Mouse (Mus musculus) inflammation-experienced regulatory T-cells, adult 6 months (primary cell): ENCODE measurements at regions not wholly inside any gene's neighbourhood (a gene's known extent, or its start where the extent isn't known, plus 50 kb on each side); places are given as distances from the start of the nearest gene placed in this dataset.
"Not testable (repeated sequence)": the region's sequence is repeated elsewhere in the genome, so short reads cannot be mapped to it uniquely, and the experiment has no call there.

Experiments
- ATAC-seq: one replicate; pipeline ENCODE4 v1.8.0; 2017

DNA sequence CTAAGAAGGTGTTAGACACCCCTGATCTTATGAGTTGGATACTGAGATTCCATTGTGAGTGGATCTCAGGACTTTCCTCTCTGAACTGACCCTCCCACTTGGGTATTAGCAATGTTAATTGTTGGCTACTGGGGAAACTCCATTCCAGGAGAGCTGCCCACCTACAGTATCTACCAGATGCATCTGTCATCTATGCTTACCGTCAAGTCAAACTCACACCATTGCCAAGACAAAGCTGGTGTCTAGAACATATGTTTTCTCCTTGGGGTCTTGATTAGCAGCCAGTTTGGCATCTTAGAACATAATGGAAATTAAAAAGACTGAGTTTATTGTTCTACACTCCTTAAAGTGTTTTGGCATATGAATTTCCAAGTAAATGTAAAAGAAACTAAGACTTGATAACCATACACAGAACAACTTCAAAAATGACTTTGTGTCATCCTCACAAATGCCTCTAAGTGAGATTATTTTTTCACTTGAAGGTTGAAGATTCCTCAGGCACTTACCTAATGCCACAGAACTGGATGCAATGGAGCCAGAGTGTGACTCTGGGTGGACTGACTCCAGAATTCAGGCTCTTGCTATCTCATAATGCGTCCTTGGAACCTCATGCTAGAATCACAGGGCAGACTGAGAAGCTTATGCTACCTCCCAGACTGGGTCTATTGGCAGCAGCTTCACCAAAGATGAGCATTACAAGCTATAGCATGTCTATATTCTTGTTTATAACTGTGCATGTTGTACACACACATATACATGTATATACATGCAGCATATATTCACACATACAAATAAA lies 107.5 kb upstream of the Rnf152 start:
- ATAC-seq, result no peak

DNA sequence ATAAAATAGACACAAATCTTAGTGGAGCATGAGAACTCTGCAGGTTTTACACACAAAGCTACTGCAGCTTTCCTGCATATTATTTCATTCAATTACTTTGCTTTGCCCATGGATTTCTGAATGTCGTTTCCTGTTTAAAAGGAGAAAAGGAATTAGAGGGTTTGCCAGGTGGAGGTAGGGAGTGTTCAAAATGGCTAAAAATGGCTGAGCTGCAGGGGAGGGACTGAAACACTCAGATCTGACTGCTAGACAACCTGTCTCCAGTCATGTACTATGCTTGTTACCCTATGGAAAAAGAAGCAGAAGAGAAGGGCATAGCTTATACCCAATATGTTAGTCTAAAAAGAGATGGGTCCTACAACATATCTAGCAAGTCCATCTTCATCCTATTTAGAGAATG lies 106.2 kb upstream of the Rnf152 start:
- no peak for ATAC-seq

DNA sequence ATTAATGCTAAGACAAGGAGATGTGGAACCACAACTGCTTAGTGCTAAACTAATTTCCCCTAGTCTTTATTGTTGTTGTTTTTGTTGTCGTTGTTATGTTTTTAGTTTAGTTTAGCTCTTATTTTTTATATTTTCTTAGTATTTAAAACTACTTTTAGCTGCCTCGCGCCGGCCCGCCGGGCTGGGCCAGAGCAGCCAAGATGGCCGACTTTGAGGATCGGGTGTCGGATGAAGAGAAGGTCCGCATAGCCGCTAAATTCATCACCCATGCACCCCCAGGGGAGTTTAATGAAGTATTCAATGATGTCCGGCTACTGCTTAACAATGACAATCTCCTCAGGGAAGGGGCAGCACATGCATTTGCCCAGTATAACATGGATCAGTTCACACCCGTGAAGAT lies 99.3 kb upstream of the Rnf152 start:
- ATAC-seq, result not testable (repeated sequence)

DNA sequence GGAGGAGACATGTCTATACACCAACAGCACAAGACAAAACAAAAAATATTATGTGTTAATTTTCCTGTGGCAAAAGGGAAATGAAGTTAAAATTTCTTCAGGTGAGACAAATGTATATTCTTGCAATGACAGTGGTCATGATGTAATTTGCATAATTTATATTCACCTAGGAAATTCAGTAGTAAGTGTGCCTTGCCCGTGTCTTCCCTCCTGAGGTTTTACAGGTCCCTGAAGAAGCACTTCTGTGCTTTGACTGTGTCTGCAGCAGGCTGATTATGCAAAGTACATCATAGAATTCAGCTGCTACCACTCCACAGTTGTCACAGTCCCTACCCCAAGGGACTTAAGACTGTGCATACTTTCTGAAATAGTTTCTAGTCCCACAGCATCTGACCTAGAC lies 98.2 kb upstream of the Rnf152 start:
- no peak for ATAC-seq

DNA sequence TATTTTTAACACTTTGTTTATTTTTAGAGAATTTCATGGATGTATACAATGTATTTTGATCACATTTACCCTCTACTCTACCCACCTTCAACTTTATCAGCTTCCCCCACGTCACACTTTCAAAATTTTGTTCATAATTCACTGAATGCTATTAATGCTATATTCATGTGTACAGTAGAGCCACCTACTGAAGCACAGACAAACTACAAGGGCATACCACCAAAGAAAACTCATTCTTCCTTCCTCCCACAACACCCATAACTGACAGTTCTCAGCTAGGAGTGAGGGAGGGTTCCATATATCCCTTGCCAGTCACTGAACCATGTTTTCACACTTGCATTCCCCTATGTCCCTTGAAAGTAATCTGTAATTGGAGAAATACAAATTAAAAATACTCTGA lies 89.7 kb upstream of the Rnf152 start:
- ATAC-seq, result no peak

DNA sequence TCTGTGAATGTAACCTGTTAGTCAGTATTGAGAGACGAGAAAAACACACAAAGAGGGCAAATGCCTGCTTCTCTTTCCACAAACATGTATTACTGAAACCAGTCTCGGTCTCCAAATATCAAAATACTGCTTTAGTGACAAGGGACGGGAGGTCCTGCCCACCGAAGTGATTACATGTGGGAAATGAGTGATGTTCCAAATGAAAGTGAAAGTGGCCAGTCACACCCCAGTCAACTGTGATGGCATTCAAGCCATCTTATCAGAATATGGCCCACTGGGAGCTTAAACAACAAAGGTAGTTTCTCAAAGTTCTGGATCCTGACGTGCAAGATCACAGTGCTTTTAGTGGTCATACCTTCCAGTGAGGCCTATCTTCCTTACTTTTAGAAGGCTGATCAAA lies 87.0 kb upstream of the Rnf152 start:
- peak; percentile 25 for ATAC-seq

DNA sequence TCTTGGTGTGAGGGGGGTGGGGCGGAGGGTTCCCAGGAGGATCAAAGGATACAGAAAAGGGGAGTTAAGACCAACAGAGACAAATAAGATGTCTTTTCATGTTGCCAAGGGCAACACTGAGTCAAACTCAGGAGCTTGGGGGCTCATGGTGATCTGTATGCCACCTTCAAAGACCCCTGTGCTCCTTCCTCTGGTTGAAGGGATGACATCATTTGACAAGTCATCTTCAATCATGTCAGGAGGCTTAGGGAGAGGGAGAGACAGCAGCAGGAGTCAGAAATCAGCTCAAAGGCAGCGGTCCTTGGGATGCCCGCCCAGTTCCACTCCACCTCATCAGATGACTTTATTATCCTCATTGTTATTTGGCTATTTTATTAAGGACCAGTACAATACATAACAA lies 83.8 kb upstream of the Rnf152 start:
- no peak for ATAC-seq

DNA sequence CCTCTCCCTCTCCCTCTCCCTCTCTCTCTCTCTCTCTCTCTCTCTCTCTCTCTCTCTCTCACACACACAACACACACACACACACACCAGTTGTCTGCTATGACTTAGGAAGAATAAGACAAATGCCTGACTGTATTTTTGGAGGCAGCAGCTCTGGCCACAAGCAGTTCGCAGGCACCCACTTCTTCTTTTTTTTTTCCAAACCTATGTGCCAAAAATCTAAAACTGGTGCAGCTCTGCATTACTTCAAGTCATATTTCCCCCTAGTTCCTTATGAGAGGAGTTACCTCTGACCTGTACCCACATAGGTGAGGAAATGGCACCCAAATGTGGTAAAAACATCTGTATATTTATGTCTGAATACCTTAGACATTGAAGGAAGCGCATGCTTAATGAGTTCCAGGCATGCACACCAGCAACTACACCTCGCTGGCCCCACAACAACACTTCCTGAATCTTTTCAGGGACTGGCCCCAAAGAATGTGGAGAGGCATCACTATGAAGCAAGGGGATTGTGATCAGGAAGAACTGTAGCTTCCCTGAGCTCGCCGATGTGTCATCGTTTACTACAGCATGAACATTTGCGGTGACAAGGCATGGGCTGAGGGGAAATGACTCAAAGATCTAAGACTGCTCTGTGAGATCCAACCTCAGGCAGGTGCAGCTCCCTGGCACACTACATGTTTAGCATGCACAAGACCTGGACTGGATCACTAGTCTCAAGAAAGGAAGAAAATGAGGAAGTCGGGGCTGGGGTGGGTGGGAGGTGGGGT lies 78.3 kb upstream of the Rnf152 start:
- ATAC-seq, result peak; percentile 43

DNA sequence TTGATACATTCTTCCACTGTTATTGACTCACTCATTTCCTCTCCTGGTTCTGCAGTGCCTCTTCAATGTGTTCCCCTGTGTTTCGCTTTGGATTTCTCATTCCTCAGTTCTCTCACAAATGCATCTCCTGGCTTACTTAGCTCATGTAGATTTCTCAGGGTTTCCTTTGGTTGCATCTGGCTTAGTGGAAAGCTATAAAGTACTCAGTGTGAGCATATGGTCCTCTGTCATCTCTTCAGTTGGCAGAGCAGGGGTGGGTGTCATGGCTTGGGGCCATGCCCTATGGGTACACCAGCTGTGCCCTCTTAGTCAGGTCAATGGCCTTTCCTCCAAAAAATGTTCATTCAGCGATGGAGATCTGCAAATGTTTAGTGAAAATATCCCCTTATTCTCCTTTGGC lies 77.4 kb upstream of the Rnf152 start:
- no peak for ATAC-seq

DNA sequence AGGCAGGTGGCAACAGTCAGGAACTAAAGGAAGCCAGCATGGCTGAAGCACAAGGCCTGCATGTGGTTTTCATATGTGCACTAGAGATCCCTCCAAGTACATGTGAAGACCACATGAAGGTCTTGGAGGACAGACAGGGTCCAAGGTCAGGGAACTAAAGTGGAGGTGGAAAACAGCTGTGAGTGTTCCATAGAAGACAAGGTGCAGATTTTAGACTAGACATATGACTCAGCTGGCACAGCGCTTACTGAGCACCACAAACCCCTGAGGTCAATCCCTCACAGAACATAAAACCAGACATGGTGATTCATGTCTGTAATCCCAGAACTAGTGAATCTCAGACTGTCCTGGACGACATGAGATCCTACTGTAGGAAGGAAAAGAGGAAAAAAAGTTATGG lies 75.3 kb upstream of the Rnf152 start:
- no peak for ATAC-seq

DNA sequence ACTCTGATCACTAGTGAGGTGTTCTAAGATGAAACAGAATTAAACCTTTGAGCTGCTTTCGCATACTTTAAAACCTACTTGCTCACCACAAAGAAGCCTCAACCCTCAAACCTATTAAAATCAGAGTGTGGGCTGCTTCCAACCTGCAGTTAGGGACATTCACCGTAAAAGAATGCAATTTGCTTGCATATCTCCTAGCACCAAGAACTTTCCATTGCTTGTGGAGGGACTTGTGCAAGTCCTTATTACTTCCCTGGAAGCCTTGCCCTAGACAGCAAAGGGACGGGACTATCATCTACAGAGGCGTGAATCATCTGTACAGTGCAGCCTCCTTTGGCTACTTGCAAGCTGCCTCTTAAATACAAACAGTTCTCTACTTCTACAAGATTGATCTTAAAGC lies 74.2 kb upstream of the Rnf152 start:
- no peak for ATAC-seq

DNA sequence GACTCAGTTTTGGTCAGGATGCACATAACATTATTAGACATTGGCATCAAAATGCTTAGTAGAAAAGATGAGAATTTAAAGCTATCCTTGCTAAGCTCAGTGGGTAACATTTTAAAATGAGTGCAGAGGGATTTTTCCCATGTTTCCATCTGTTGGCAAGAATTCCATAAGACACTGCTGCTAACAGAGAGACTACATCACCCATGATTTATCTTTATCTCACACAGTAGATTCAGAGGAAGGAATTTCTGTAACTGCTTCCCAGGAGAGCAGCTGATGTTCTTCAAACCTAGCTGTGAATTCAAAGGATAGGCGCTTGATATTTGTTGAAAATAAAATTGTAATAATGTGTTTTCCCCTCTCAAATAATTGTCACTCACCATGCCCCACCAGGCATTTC lies 71.7 kb upstream of the Rnf152 start:
- no peak for ATAC-seq

DNA sequence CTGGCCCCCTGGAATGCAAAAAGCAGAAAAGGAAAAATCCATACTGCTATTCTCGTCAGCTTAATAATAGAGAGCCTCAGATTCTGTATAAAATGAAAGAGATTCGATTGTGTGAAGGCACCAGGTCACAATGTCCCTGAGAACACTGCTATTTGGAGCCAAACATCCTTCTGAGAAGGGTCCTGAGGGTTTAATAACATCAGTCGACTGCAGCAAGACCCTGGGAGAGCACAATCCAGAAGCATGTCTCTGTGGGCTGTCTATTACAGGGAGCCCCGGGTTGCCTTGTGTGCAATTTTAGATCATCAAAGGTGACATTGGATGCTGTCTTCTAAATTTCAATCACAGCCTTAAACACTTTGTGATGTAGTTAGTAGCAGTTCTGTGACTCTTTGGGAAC lies 69.6 kb upstream of the Rnf152 start:
- ATAC-seq, result no peak

DNA sequence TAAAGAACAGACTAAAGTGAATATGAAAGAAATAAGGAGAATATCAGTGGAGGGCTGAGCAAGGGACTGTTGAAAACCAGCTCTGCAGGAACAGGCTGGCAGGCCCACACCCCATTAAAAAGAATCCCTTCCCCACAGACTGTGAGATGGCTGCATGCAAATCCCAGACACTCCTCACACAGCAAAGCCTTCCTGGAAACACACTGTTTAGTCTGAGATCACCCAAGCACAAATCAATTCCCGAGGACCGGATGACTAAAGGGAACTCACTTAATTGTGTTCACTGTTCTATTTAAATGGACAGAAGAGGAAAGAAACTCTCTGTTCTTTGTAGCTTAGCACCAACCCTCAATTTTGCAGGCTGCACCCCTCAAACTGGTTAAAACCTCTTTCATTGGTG lies 66.9 kb upstream of the Rnf152 start:
- no peak for ATAC-seq

DNA sequence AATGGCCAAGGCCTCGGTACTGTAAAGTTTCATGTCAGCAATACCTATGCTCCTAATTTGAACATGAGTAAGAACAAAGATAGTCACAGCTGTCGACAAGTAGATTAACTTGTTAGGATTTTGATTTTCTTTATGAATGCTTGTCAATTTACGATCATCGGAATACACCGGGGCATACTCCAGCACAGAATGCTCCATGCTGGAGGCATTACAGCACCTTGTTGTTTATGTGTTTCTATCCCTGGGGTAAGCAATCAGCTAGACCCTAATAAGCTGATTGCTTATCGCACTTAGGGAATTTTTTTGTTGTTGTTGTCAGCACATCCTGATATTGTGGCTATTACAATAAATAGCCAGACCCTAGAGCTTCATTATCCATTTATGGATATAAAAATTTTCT lies 66.4 kb upstream of the Rnf152 start:
- no peak for ATAC-seq

DNA sequence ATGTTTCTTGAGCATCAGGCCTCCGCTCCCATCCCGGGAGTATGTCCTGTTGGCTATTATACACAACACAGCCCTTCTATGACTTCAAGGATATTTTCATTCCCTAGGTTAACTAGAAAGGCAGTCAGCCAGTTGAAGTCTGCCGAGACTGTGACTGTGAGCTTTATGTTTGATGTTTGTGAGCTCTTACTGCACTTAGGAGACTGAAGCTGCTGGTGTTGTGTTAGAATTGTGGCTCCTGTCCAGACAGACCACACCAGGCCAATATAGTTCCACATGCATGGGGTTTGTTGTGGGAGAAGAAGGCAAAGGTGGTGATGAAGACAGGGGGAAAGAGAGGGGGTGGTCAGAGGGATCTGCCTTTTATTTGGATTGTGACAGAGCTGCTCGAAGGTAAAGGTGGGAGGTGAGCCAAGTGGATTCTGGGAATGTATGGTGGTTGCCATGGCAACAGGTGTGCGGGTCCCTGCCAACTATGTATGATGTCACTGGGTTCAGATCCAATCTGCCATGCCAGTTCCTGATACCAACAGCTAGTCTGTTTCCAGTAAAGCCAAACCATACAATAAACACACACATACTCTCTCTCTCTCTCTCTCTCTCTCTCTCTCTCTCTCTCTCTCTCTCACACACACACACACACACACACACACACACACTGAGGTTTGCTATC lies 64.0 kb upstream of the Rnf152 start:
- no peak for ATAC-seq
